ENCODE assay signal across 32 mouse cellular contexts in genomic region chr3:9103456-9103855, GRCm38 (mm10).
"Had no signal": no experiment of that assay in that cellular context is flagged by ENCODE, and none has a peak within 500 bp of the region (broad histone marks: within the 10 kb centered on the region; RNA-seq: fewer than 3 reads in every experiment).

No protein-coding gene starts in this region.

- H3K4me3 ChIP-seq: limb, embryonic 10.5 days; limb, embryonic 12.5 days; limb, embryonic 13.5 days; limb, embryonic 15.5 days; liver, embryonic 12.5 days; liver, embryonic 13.5 days; liver, embryonic 15.5 days; lung, embryonic 15.5 days; megakaryocyte, embryonic 14.5 days; midbrain, embryonic 10.5 days; midbrain, embryonic 12.5 days; midbrain, embryonic 13.5 days; midbrain, embryonic 15.5 days; myocyte; neural tube, embryonic 12.5 days had no signal

- ATAC-seq: liver, embryonic 12.5 days; liver, postnatal 0 days; lung, postnatal 0 days; midbrain, embryonic 13.5 days; midbrain, embryonic 15.5 days; midbrain, embryonic 16.5 days had no signal

- H3K36me3 ChIP-seq: limb, embryonic 10.5 days; limb, embryonic 12.5 days; limb, embryonic 13.5 days; limb, embryonic 15.5 days; liver, embryonic 12.5 days; liver, embryonic 13.5 days; liver, embryonic 15.5 days; lung, embryonic 15.5 days; midbrain, embryonic 10.5 days; midbrain, embryonic 12.5 days; midbrain, embryonic 13.5 days; midbrain, embryonic 15.5 days; neural tube, embryonic 12.5 days had no signal

- H3K9ac ChIP-seq: limb, embryonic 12.5 days; limb, embryonic 13.5 days; limb, embryonic 15.5 days; liver, embryonic 12.5 days; liver, embryonic 13.5 days; liver, embryonic 14.5 days; liver, embryonic 15.5 days; liver, postnatal 0 days; lung, embryonic 14.5 days; lung, embryonic 15.5 days; midbrain, embryonic 12.5 days; midbrain, embryonic 13.5 days; midbrain, embryonic 15.5 days; neural tube, embryonic 12.5 days had no signal

- H3K27me3 ChIP-seq: limb, embryonic 12.5 days; limb, embryonic 13.5 days; limb, embryonic 15.5 days; liver, embryonic 12.5 days; liver, embryonic 13.5 days; liver, embryonic 15.5 days; lung, embryonic 15.5 days; midbrain, embryonic 12.5 days; midbrain, embryonic 13.5 days; midbrain, embryonic 15.5 days; neural tube, embryonic 12.5 days had no signal

- DNase-seq: left cerebral cortex, postnatal 4 days; liver; liver, embryonic 13.5 days; liver, postnatal 0 days; lung, adult 18-20 months; lung, adult 2 months; lung, embryonic 14.5 days; lung, postnatal 10 days; lung, postnatal 14 days; lung, postnatal 36 days; lung, postnatal 4 days; midbrain, embryonic 14.5 days had no signal

- H3K9me3 ChIP-seq: limb, embryonic 10.5 days; limb, embryonic 12.5 days; limb, embryonic 13.5 days; limb, embryonic 15.5 days; liver, embryonic 12.5 days; liver, embryonic 13.5 days; liver, embryonic 15.5 days; lung, embryonic 15.5 days; megakaryocyte, embryonic 14.5 days; midbrain, embryonic 10.5 days; midbrain, embryonic 12.5 days; midbrain, embryonic 13.5 days; midbrain, embryonic 15.5 days; neural tube, embryonic 12.5 days had no signal

- H3K4me2 ChIP-seq: limb, embryonic 12.5 days; limb, embryonic 13.5 days; limb, embryonic 15.5 days; liver, embryonic 11.5 days; liver, embryonic 12.5 days; liver, embryonic 13.5 days; liver, embryonic 15.5 days; lung, embryonic 14.5 days; lung, embryonic 15.5 days; midbrain, embryonic 11.5 days; midbrain, embryonic 12.5 days; midbrain, embryonic 13.5 days; midbrain, embryonic 15.5 days; neural tube, embryonic 12.5 days had no signal

- H3K27ac ChIP-seq: limb, embryonic 10.5 days; limb, embryonic 12.5 days; limb, embryonic 13.5 days; limb, embryonic 15.5 days; liver, embryonic 12.5 days; liver, embryonic 13.5 days; liver, embryonic 14.5 days; liver, embryonic 15.5 days; lung, embryonic 15.5 days; macrophage; midbrain, embryonic 10.5 days; midbrain, embryonic 12.5 days; midbrain, embryonic 13.5 days; midbrain, embryonic 15.5 days; neural tube, embryonic 12.5 days had no signal

- H3K4me1 ChIP-seq: limb, embryonic 12.5 days; limb, embryonic 13.5 days; liver, embryonic 13.5 days; liver, embryonic 15.5 days; lung, embryonic 15.5 days; midbrain, embryonic 12.5 days; midbrain, embryonic 13.5 days; midbrain, embryonic 15.5 days; neural tube, embryonic 12.5 days had no signal
